8 mouse cellular contexts compared by ENCODE assay signal in the genomic region with DNA sequence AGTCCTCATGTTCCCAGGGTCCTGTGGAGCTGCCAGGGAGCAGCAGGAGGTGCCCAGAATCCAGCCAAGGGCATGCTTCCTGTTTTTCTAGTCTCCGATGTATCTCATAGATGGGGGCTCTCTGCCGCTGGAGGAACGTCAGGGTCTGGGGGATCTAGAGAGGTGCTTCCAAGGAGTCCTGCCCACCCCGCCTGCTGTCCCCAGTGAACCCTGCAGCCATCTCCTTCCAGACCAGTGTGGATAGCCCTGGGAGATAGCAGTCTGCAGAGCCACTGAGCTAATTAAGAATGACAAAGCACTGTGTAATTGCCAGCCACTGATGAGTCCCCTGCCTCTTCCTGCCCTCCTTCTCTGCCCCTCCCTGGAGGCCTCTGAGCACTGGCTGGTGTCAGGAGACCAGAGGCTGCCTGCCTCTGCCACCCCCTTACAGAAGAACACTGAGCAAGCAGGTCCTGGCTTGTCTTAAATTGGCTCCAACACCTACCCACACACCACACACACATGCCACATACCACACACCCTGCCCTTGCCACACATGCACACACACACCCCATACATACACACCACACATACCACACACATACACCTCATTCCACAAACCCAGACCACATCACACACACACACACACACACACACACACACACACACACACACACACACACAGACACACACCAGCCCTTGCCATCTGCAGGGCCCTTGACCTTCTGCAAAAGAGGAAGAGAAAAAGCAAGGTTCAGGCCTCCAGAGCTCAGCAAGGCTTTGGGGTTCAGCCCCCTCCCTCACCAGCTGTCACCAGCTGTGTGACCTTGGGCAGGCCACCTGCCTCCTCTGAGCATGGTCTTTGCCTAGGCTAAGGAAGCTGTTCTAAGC. TPM values are rescaled to one million over a fixed set of nuclear protein-coding genes. Genes with fewer than 3 reads are reported as not detected.
DNase-seq lines count a peak whose midpoint lies in the region; ATAC-seq lines count a peak whose summit lies in the region.

No protein-coding gene starts in this region.

- WGBS in embryonic facial prominence, embryonic 13.5 days: 22% methylated on average over 4 of the region's 4 CpGs

- H3K4me2 ChIP-seq in embryonic facial prominence, embryonic 13.5 days: no peak overlapping the region

- H3K9ac ChIP-seq in embryonic facial prominence, embryonic 13.5 days: no peak overlapping the region

- H3K27me3 ChIP-seq in embryonic facial prominence, embryonic 13.5 days: peaks cover 13% of the 10 kb centered on the region; the same call in 1 of the 2 replicates
- H3K27me3 ChIP-seq in megakaryocyte, embryonic 14.5 days (replicated peaks): peaks cover 5% of the 10 kb centered on the region

- peaks cover 27% of the 10 kb centered on the region for H3K4me1 ChIP-seq in embryonic facial prominence, embryonic 13.5 days
- H3K4me1 ChIP-seq in megakaryocyte, embryonic 14.5 days: peaks cover 74% of the 10 kb centered on the region

- H3K9me3 ChIP-seq in embryonic facial prominence, embryonic 13.5 days: no peaks in the 10 kb centered on the region
- H3K9me3 ChIP-seq in megakaryocyte, embryonic 14.5 days: no peaks in the 10 kb centered on the region

- no peaks in the 10 kb centered on the region for H3K36me3 ChIP-seq in embryonic facial prominence, embryonic 13.5 days
- no peaks in the 10 kb centered on the region for H3K36me3 ChIP-seq in megakaryocyte, embryonic 14.5 days (replicated peaks; ENCODE audit: low read length)

- peak; percentile 37 for DNase-seq in adrenal gland, adult 2 months
- DNase-seq in adrenal gland, postnatal 14 days: no peak
- DNase-seq in A20 (ENCODE audit: low read depth, low spot score): peak; percentile 95
- DNase-seq in kidney, postnatal 25 days: no peak
- no peak for DNase-seq in testis, postnatal 10 days (ENCODE audit: low spot score)
- DNase-seq in kidney, postnatal 10 days: no peak

- H3K27ac ChIP-seq in embryonic facial prominence, embryonic 13.5 days: no peak overlapping the region; the same call in 1 of the 2 replicates

- no peak overlapping the region for H3K4me3 ChIP-seq in embryonic facial prominence, embryonic 13.5 days
- peak overlapping the region; percentile 87 for H3K4me3 ChIP-seq in megakaryocyte, embryonic 14.5 days (replicated peaks)

- ATAC-seq in embryonic facial prominence, embryonic 13.5 days (ENCODE audit: insufficient number of reproducible peaks, insufficient read depth, low FRiP score, low TSS enrichment, low read depth): 0 out of 2 replicates have a peak, but pooled peaks have one; percentile 35

RNA-seq across cellular contexts. Expression of gene Ldlrap1, which starts 5.2 kb away (rescaled TPM):
- 10 to 100 TPM; 42.1 to 49.3 TPM for total RNA-seq in adrenal gland, adult 2 months (2021)
- polyA plus RNA-seq in adrenal gland, adult 2 months (2012; rRNA removed): 23.0 and 28.1 TPM in 2 replicates
- 46.4 and 53.1 TPM in 2 replicates for total RNA-seq in adrenal gland, postnatal 14 days (2021)
- polyA plus RNA-seq in embryonic facial prominence, embryonic 13.5 days (2015; fragmentation: Nextera tagmentation; extraction: Ambion mirVana): 25.6 and 27.2 TPM in 2 replicates
- polyA plus RNA-seq in megakaryocyte, embryonic 14.5 days (2012; ENCODE audit: insufficient read depth, low replicate concordance): 11.8 and 17.8 TPM in 2 replicates

Comparison
In these comparisons a context has a peak if more than half of its experiments do, and no peak if none do; other contexts are left out.
1. DNase-seq: peak in adrenal gland, adult 2 months (single experiment) and A20 (single experiment); none in adrenal gland, postnatal 14 days (single experiment), kidney, postnatal 25 days (0 of 2), testis, postnatal 10 days (single experiment) and kidney, postnatal 10 days (single experiment).